Comparison of ENCODE assay signal across 23 mouse cellular contexts in the genomic region with DNA sequence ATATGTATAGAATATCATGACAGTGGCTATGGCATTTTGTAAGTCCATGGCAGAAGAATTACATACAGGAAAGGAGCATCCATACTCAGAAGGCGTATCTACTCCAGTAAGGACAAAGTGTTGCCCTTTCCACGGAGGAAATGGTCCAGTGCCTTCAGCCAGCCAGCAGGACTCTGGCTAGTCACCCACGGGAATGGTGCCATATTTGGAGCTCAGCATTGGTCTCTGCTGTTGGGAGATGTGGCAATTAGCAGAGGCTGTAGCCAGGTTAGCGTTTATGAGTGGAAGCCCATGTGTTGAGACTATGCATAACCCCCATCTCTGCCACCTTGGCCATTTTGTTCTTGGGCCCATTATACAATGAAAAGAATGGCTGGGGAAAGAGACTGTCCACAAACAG. TPM values are rescaled to one million over a fixed set of nuclear protein-coding genes. Genes with fewer than 3 reads are reported as not detected.
DNase-seq lines count a peak whose midpoint lies in the region; TF ChIP-seq lines count a peak whose summit lies in the region.
"Had no signal": no experiment of that assay in that cellular context is flagged by ENCODE, and none has a peak within 500 bp of the region (broad histone marks: within the 10 kb centered on the region; RNA-seq: fewer than 3 reads in every experiment).

No protein-coding gene starts in this region.

- no peaks in the 10 kb centered on the region for H3K9me3 ChIP-seq in embryonic facial prominence, embryonic 10.5 days
- H3K9me3 ChIP-seq: forebrain, embryonic 13.5 days; heart, embryonic 13.5 days; hindbrain, embryonic 12.5 days had no signal

- H3K36me3 ChIP-seq in embryonic facial prominence, embryonic 10.5 days (replicated peaks): no peaks in the 10 kb centered on the region
- H3K36me3 ChIP-seq: heart, embryonic 13.5 days; hindbrain, embryonic 12.5 days had no signal

- peak; percentile 59 for DNase-seq in heart, adult 11 months
- DNase-seq in heart, adult 18-20 months: no peak
- DNase-seq in cerebellum, adult 2 months: peak; percentile 35 to 60
- DNase-seq in cerebellum, postnatal 10 days: peak; percentile 77
- no peak for DNase-seq in gastrocnemius, postnatal 36 days
- DNase-seq in yolk sac, embryonic 10.5 days (ENCODE audit: low spot score): no peak
- DNase-seq in embryonic facial prominence, embryonic 10.5 days (ENCODE audit: low spot score): no peak
- DNase-seq: adrenal gland, adult 8-10 months; adrenal gland, postnatal 36 days; heart, postnatal 36 days; kidney, adult 11 months; kidney, adult 9 months had no signal

- peaks cover 15% of the 10 kb centered on the region for H3K4me1 ChIP-seq in cerebellum, adult 2 months (ENCODE audit: control insufficient read depth, insufficient read depth, low read length)
- no peaks in the 10 kb centered on the region for H3K4me1 ChIP-seq in embryonic facial prominence, embryonic 10.5 days
- H3K4me1 ChIP-seq: forebrain, embryonic 13.5 days; heart, embryonic 13.5 days; hindbrain, embryonic 12.5 days had no signal

- H3K27me3 ChIP-seq in cerebellum, adult 2 months (ENCODE audit: control insufficient read depth, insufficient read depth, low read length): no peaks in the 10 kb centered on the region
- H3K27me3 ChIP-seq in embryonic facial prominence, embryonic 10.5 days (replicated peaks; ENCODE audit: low read depth, poor library complexity, severe bottlenecking): no peaks in the 10 kb centered on the region
- H3K27me3 ChIP-seq: CH12.LX; forebrain, embryonic 13.5 days; heart, embryonic 13.5 days; hindbrain, embryonic 12.5 days had no signal

- H3K27ac ChIP-seq in cerebellum, adult 2 months (ENCODE audit: insufficient read depth, low read length): 0 out of 2 replicates have a peak overlapping the region, but pooled peaks have one; percentile 20
- H3K27ac ChIP-seq in embryonic facial prominence, embryonic 10.5 days (replicated peaks): no peak overlapping the region
- H3K27ac ChIP-seq: forebrain, embryonic 13.5 days; heart, embryonic 13.5 days; hindbrain, embryonic 12.5 days; hindbrain, postnatal 0 days; kidney, postnatal 0 days had no signal

- TF ChIP-seq POLR2A in cerebellum, adult 2 months (IDR thresholded peaks at IDR 0.05; ENCODE audit: borderline replicate concordance, insufficient read depth, low read length): no peak

- 7% methylated on average over 4 of the region's 4 CpGs for WGBS in cerebellum, adult 2 months
- WGBS in embryonic facial prominence, embryonic 10.5 days: 78% methylated on average over 4 of the region's 4 CpGs

- TF ChIP-seq CTCF in cerebellum, adult 2 months (IDR thresholded peaks at IDR 0.05; ENCODE audit: borderline replicate concordance, insufficient read depth, low read depth, low read length): no peak

- no peak overlapping the region for H3K4me3 ChIP-seq in cerebellum, adult 2 months (replicated peaks; ENCODE audit: insufficient read depth, low read depth, low read length)
- no peak overlapping the region for H3K4me3 ChIP-seq in embryonic facial prominence, embryonic 10.5 days
- H3K4me3 ChIP-seq: forebrain, embryonic 13.5 days; heart, embryonic 13.5 days; hindbrain, embryonic 12.5 days had no signal

- intact Hi-C loops in gastrocnemius, postnatal 36 days (cut with DNase I): no loop called here

RNA-seq across cellular contexts. Expression of a gene that starts 4.0 kb away (rescaled TPM):
- 1 to 10 TPM; 2.3 to 3.0 TPM for total RNA-seq in heart, adult 18-20 months (2021)
- 1.9 and 2.4 TPM in 2 replicates for polyA plus RNA-seq in cerebellum, adult 2 months (2012; rRNA removed)
- under 1 TPM; 0.62 to 0.82 TPM for total RNA-seq in gastrocnemius, postnatal 36 days (2021)
- polyA plus RNA-seq in embryonic facial prominence, embryonic 10.5 days (2016; fragmentation: Nextera tagmentation; extraction: Ambion mirVana): 0.39 and 0.51 TPM in 2 replicates

RNA-seq across cellular contexts. Expression of a gene that starts 13.8 kb away (rescaled TPM):
- under 1 TPM; 0.79 to 0.85 TPM for total RNA-seq in heart, adult 18-20 months (2021)
- polyA plus RNA-seq in cerebellum, adult 2 months (2012; rRNA removed): 10.3 and 10.9 TPM in 2 replicates
- total RNA-seq in gastrocnemius, postnatal 36 days (2021): under 1 TPM; 0.26 to 0.52 TPM
- polyA plus RNA-seq in embryonic facial prominence, embryonic 10.5 days (2016; fragmentation: Nextera tagmentation; extraction: Ambion mirVana): 5.4 and 6.2 TPM in 2 replicates

RNA-seq across cellular contexts. Expression of a gene that starts 31.2 kb away (rescaled TPM):
- total RNA-seq in heart, adult 18-20 months (2021): 1 to 10 TPM; 4.4 to 8.2 TPM
- 11.6 and 13.2 TPM in 2 replicates for polyA plus RNA-seq in cerebellum, adult 2 months (2012; rRNA removed)
- total RNA-seq in gastrocnemius, postnatal 36 days (2021): 1 to 10 TPM; 3.0 to 4.4 TPM
- 15.0 and 15.6 TPM in 2 replicates for polyA plus RNA-seq in embryonic facial prominence, embryonic 10.5 days (2016; fragmentation: Nextera tagmentation; extraction: Ambion mirVana)

RNA-seq across cellular contexts. Expression of a gene that starts 42.5 kb away (rescaled TPM):
- total RNA-seq in heart, adult 18-20 months (2021): not detected
- polyA plus RNA-seq in cerebellum, adult 2 months (2012; rRNA removed): not detected in 2 replicates
- total RNA-seq in gastrocnemius, postnatal 36 days (2021): not detected
- not detected in 2 replicates for polyA plus RNA-seq in embryonic facial prominence, embryonic 10.5 days (2016; fragmentation: Nextera tagmentation; extraction: Ambion mirVana)
- total RNA-seq: adrenal gland, adult 8-10 months; adrenal gland, postnatal 36 days; CH12.LX; gastrocnemius, adult 8-10 months; gastrocnemius, postnatal 4 days; heart, postnatal 36 days had no signal
- polyA plus RNA-seq: embryonic facial prominence, embryonic 14.5 days; forebrain, embryonic 13.5 days; heart, embryonic 13.5 days; heart, postnatal 0 days; hindbrain, embryonic 12.5 days; hindbrain, postnatal 0 days; intestine, embryonic 14.5 days; kidney, postnatal 0 days had no signal

RNA-seq across cellular contexts. Expression of a gene that starts 58.3 kb away (rescaled TPM):
- under 1 TPM in 1 of 2 experiments, not detected in 1; 0.36 TPM for total RNA-seq in heart, adult 18-20 months (2021)
- 79.6 and 82.4 TPM in 2 replicates for polyA plus RNA-seq in cerebellum, adult 2 months (2012; rRNA removed)
- total RNA-seq in gastrocnemius, postnatal 36 days (2021): under 1 TPM; 0.23 to 0.27 TPM
- 0.70 and 0.71 TPM in 2 replicates for polyA plus RNA-seq in embryonic facial prominence, embryonic 10.5 days (2016; fragmentation: Nextera tagmentation; extraction: Ambion mirVana)
- total RNA-seq: CH12.LX had no signal
- polyA plus RNA-seq: heart, postnatal 0 days had no signal

Comparison
In these comparisons a context has a peak if more than half of its experiments do, and no peak if none do; other contexts are left out.
1. DNase-seq: peak in heart, adult 11 months (single experiment), cerebellum, adult 2 months (2 of 2) and cerebellum, postnatal 10 days (2 of 2); none in heart, adult 18-20 months (0 of 2), gastrocnemius, postnatal 36 days (0 of 2), yolk sac, embryonic 10.5 days (single experiment) and embryonic facial prominence, embryonic 10.5 days (single experiment).